Mouse (Mus musculus) megakaryocyte, embryonic 14.5 days (primary cell): Measurements from ENCODE around the gene Ankrd28.

ENCODE experiments used
- FLI1 ChIP-seq: IDR thresholded peaks from 2 replicates; pipeline ENCODE4 v1.6.1; 2012; ENCODE audit warnings: low read length, inconsistent platforms, mixed read lengths
- GATA1 ChIP-seq: IDR thresholded peaks from 3 replicates; pipeline ENCODE4 v1.6.1; 2012; ENCODE audit warnings: mixed read lengths, low read length, inconsistent platforms, borderline replicate concordance

DNA sequence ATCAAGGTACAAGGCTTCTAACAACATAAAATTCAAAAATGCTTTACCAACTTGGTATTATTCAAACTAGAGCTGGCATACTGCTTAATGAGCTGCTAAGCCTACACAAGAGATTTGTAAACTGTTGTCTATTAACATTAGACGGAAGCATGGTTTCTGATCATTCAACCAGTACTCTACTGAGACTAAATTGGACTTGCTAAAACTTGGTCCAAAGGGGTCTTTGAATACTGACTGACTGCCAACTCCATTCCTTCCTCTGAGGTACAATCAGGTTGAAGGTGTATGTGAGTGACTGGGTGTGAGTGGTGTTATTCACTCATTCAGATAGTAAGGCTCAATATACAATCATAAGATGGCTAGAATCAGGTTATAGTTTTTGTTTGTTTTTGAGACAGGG is 107.7 kb downstream of the Ankrd28 start:
- TF ChIP-seq GATA1 (no peak), FLI1 (no peak)
